Mouse (Mus musculus) erythroblast, embryonic 14.5 days (primary cell): ENCODE data around the gene Spcs1.

Source experiments
- GATA1 ChIP-seq: IDR thresholded peaks from 2 replicates; pipeline ENCODE4 v1.6.1; 2012; ENCODE audit warnings: low read length, inconsistent platforms, mixed read lengths
- TAL1 ChIP-seq: IDR thresholded peaks from 3 replicates; pipeline ENCODE4 v1.6.1; 2012; ENCODE audit warnings: low read length, inconsistent platforms, mixed read lengths

- TF ChIP-seq GATA1, result no peak
- no peak for TF ChIP-seq TAL1
Observed at GRCm38 (mm10) chr14:30958517-30958916, 43.0 kb downstream of the Spcs1 start.
